Comparison of ENCODE assay signal across 26 mouse cellular contexts in the genomic region with DNA sequence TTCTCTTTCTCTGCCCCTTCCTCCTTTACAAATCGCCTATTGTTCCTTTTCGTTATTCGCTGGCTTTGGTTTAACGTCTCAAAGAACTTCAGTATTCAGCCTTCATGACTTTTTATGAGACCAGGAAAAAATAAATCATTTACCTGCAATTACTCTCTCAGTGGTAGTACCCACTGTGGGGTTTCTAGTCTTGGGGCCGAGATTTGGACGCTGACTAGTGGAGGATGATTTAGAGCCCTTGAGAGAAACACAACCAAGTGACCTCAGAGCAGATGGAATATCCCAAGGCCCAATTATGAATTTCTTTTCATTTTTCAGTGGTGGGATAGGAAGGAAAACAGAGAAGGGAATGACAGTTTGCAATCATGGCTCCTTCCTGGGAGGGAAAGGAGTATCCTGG.
"Had no signal": no experiment of that assay in that cellular context is flagged by ENCODE, and none has a peak within 500 bp of the region (broad histone marks: within the 10 kb centered on the region; RNA-seq: fewer than 3 reads in every experiment).

No protein-coding gene starts in this region.

- DNase-seq: gastrocnemius, postnatal 14 days; gastrocnemius, postnatal 36 days; heart, adult 11 months; heart, adult 2 months; heart, postnatal 14 days; heart, postnatal 36 days; kidney, adult 11 months; kidney, adult 2 months; kidney, postnatal 25 days; layer of hippocampus, adult 9-11 months; liver; liver, embryonic 13.5 days; liver, postnatal 0 days had no signal

- H3K4me2 ChIP-seq: heart, embryonic 11.5 days; heart, embryonic 13.5 days; heart, embryonic 15.5 days; hindbrain, embryonic 13.5 days; hindbrain, embryonic 15.5 days; limb, embryonic 12.5 days; liver, embryonic 11.5 days; liver, embryonic 13.5 days; liver, embryonic 15.5 days had no signal

- H3K9ac ChIP-seq: heart, embryonic 13.5 days; heart, embryonic 15.5 days; hindbrain, embryonic 13.5 days; hindbrain, embryonic 15.5 days; limb, embryonic 12.5 days; liver, embryonic 13.5 days; liver, embryonic 15.5 days; liver, postnatal 0 days had no signal

- H3K4me1 ChIP-seq: heart, embryonic 13.5 days; heart, embryonic 15.5 days; hindbrain, embryonic 13.5 days; hindbrain, embryonic 15.5 days; liver, embryonic 13.5 days; liver, embryonic 15.5 days had no signal

- H3K36me3 ChIP-seq: heart, embryonic 15.5 days; limb, embryonic 10.5 days; limb, embryonic 12.5 days had no signal

- H3K27me3 ChIP-seq: heart, embryonic 13.5 days; heart, embryonic 15.5 days; hindbrain, embryonic 13.5 days; hindbrain, embryonic 15.5 days; liver, embryonic 13.5 days; liver, embryonic 15.5 days had no signal

- H3K9me3 ChIP-seq: heart, embryonic 13.5 days; heart, embryonic 15.5 days; hindbrain, embryonic 13.5 days; hindbrain, embryonic 15.5 days; limb, embryonic 10.5 days; liver, embryonic 13.5 days; liver, embryonic 15.5 days had no signal

- H3K4me3 ChIP-seq: heart, adult 2 months; heart, embryonic 13.5 days; heart, embryonic 15.5 days; hindbrain, embryonic 13.5 days; hindbrain, embryonic 15.5 days; left cerebral cortex, adult 2 months; limb, embryonic 10.5 days; limb, embryonic 12.5 days; liver, embryonic 13.5 days; liver, embryonic 15.5 days had no signal

- H3K27ac ChIP-seq: heart, adult 2 months; heart, embryonic 15.5 days; hindbrain, embryonic 13.5 days; hindbrain, embryonic 15.5 days; hindbrain, postnatal 0 days; left cerebral cortex, adult 2 months; limb, embryonic 12.5 days; liver, embryonic 13.5 days; liver, embryonic 15.5 days had no signal

- ATAC-seq: forebrain, embryonic 16.5 days; hindbrain, postnatal 0 days; intestine, embryonic 16.5 days; liver, postnatal 0 days had no signal
